Comparison of ENCODE assay signal across 16 mouse cellular contexts in the genomic region with DNA sequence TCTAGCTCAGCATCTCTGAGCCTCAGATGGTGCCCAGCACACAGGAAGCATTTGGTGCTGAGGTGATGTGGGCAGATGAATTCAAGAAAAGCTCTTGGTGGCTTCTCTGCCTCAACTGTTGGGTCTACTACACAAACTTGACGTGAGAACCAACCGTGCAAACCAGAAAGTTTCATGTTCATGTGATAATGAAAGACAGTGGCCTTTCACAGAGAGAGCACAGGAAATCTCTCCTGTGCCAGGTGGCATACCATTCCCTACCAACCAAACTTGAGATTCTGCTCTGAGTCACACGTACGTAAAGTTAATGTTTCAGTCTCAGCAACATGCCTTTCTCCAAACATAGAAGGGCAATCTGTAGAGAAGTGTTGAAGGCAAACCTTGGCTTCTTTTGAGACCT.
"Had no signal": no experiment of that assay in that cellular context is flagged by ENCODE, and none has a peak within 500 bp of the region (broad histone marks: within the 10 kb centered on the region; RNA-seq: fewer than 3 reads in every experiment).

No protein-coding gene starts in this region.

- H3K4me3 ChIP-seq: midbrain, embryonic 10.5 days; midbrain, embryonic 12.5 days; myocyte; neural tube, embryonic 13.5 days; neural tube, embryonic 15.5 days; stomach, embryonic 15.5 days had no signal

- DNase-seq: lung, adult 18-20 months; lung, embryonic 14.5 days; lung, postnatal 10 days; lung, postnatal 4 days; midbrain, embryonic 14.5 days; right cerebral cortex, postnatal 14 days; thymus, adult 2 months; thymus, postnatal 25 days; thymus, postnatal 4 days had no signal

- H3K36me3 ChIP-seq: stomach, embryonic 15.5 days had no signal

- H3K4me2 ChIP-seq: lung, embryonic 14.5 days; midbrain, embryonic 12.5 days; neural tube, embryonic 13.5 days; neural tube, embryonic 15.5 days; stomach, embryonic 15.5 days had no signal

- H3K9me3 ChIP-seq: midbrain, embryonic 10.5 days; midbrain, embryonic 12.5 days; neural tube, embryonic 13.5 days; neural tube, embryonic 15.5 days; stomach, embryonic 15.5 days had no signal

- H3K27me3 ChIP-seq: midbrain, embryonic 12.5 days; neural tube, embryonic 13.5 days; neural tube, embryonic 15.5 days; stomach, embryonic 15.5 days had no signal

- H3K9ac ChIP-seq: lung, embryonic 14.5 days; midbrain, embryonic 12.5 days; neural tube, embryonic 13.5 days; neural tube, embryonic 15.5 days; stomach, embryonic 15.5 days had no signal

- H3K27ac ChIP-seq: midbrain, embryonic 10.5 days; midbrain, embryonic 12.5 days; neural tube, embryonic 13.5 days; neural tube, embryonic 15.5 days; stomach, embryonic 15.5 days; stomach, postnatal 0 days had no signal

- H3K4me1 ChIP-seq: stomach, embryonic 15.5 days had no signal
